Mouse (Mus musculus): ENCODE results near the gene Thap7. TPM values are rescaled to one million over a fixed set of nuclear protein-coding genes. Genes with fewer than 3 reads are reported as not detected.
"Not testable (repeated sequence)": the region's sequence is repeated elsewhere in the genome, so short reads cannot be mapped to it uniquely, and the experiment has no call there.

Gene Thap7
- total RNA-seq (2021) = 10 to 100 TPM; 31.4 to 39.4 TPM
- long read RNA-seq, experiment 1, transcript Thap7-203 (4 exons, 895 nt) = minor isoform, 9 of 57 reads
- long read RNA-seq, experiment 1, transcript Thap7-201 (5 exons, 1,248 nt) = major isoform, 17 of 57 reads
- long read RNA-seq, experiment 1, transcript Thap7-208 (2 exons, 454 nt) = minor isoform, 9 of 57 reads
- long read RNA-seq, experiment 1, partial matches to known transcripts = 8 of 57 reads
- long read RNA-seq, experiment 1, other reads (novel, unspliced or antisense) = 8 of 57 reads
- long read RNA-seq, experiment 2, transcript Thap7-201 (5 exons, 1,248 nt) = major isoform, 6 of 13 reads
- long read RNA-seq, experiment 2, partial matches to known transcripts = 1 of 13 reads
- long read RNA-seq, experiment 2, other reads (novel, unspliced or antisense) = 2 of 13 reads

- DNase-seq = peak; percentile 98 to 99
Observed at GRCm38 (mm10) chr16:17530640-17531288, at the start of gene Thap7. Thap7 (minus strand) TSS chr16:17531136.

DNA sequence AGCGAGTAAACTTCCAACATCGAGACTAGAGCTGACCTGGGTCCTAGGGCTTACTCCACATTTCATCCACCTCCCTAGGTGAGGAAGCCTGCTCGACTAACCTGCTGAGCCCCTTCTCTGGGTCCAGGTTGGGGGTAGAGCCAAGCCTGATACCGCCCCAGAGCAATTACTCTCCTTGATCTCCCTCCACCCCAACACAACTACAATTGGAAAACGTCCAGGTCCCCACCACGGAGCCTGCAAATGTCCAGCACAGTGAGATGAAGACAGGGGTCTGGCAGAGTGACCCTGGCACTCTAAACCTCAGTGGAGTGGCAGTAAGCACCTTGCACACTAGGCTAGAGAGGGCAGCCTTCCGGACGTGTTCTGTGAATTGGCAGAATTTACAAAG lies 45.9 kb upstream of the Thap7 start:
- no peak for DNase-seq

DNA sequence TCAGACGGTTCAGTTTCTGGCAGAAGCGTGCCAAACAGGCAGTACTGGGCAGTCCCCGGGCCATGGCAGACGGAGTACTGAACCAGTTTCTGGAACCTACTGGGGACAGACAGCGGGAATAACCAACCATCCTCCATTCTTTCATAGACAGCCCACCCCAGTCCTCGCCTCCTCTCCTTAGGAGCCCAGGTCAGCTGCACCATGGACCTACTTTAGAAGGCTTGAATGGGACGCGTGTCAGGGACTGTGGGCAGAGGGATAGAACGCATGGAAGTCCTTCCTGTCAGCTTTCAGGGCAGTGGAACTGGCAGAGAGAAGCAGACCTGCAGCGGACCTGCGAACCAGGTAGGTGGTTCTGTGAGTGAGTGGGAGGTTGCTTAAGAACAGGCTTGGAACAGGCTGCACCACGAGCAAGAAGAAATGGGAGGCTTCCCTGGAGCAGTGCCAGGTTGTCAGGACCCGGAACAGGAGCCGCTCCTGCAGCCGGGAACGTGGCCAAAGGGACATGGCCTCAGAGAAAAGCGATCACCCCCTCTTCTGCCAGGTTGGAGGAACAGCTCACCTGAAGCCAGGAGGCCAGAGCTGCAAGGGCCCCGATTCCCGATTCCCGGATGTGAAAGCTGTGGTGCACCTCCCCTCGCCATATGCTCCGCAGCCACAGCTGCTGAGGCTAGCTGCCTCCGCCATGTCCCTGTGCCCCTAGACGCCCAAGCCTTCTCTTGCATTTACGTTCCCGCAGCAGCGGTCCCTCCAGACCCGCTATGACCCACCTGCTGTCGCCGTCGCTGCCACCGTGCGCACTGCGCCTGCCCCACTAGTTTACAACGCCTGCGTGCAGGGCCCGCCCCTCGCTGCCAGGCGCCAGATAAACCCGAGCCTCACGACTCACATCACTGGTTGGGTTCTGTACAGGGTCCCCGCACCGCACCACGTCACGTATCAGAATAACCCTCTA lies 45.2 kb upstream of the Thap7 start:
- peak; percentile 73 to 83 for DNase-seq

DNA sequence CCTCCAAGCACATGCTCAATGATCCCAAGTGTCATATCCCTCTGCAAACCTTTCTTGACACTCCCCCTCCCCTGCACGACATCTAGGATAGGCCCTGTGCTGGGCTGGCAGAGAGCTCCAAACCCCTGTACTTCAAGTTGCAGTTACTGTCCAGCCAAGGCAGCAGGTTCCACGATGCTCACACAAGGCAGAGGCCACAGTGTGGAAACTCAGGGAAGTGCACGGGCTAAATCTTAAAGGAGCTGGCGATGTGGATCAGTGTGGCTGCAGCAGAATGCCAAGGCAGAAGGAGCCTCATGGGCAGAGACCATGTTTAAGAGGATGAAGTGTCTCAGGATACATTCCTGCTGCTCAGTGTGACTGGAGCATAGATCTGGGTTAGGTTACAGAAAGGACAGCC lies 35.2 kb upstream of the Thap7 start:
- no peak for DNase-seq

GRCm38 (mm10) chr16:17564771-17565170 lies 33.8 kb upstream of the Thap7 start:
- DNase-seq = no peak

DNA sequence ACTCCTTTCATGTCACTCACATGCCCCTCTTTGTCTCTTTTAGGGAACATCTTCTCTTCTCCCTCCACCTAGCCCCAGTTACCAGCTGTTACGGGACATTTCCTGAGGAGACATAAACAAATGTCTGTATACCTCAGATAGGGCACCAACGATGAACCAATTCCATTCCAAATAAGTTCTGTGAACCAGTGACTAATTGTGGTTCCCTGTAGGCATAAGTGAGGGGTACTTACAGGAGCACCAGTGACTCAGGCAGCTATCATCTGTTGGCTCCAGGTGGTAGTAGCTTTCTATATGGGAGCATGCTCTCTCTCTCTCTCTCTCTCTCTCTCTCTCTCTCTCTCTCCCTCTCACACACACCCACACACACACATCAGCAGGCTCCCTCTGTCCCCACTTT lies 33.3 kb upstream of the Thap7 start:
- DNase-seq = no peak

- no peak for DNase-seq
Observed at GRCm38 (mm10) chr16:17563580-17563979, 32.6 kb upstream of the Thap7 start.

- DNase-seq = peak; percentile 66 to 72
Observed at GRCm38 (mm10) chr16:17561751-17562208, 30.8 kb upstream of the Thap7 start, which contains the start of gene P2rx6. P2rx6 (plus strand) TSS chr16:17561885.

DNA sequence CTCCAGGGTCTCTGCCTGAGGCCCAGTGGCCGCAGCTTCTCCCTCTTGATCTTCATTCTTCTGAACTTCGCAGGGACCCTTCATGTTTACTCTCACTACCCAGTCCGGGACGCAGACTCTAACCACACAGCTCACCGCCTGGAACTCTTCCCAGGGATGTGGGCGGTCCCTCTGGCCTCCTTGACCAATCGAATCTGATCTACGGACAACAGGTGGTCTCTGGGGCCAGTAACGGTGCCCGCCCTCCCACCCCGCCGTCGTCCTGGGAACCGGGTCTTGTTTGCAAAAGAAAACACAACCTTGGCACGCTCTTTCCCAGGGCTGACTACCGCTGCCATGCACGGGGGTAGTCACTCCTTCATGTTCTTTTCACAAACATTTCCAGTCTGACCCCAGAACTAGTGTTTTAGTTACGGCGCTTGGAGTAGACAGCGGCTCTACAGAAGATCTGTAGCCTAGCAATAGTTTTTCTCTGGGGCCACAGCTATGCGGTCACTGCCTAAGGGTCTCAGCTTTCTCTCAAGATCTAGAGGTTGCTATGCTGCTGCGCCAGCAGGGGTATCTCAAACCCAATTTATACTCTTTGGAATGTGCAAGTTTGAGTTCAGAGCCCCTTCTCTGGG lies 30.3 kb upstream of the Thap7 start, which contains the start of gene Lrrc74b:
Gene Lrrc74b (minus strand): TSS at position 120 of the 623 bp plus-strand sequence.
- DNase-seq = peak; percentile 56 to 78

- DNase-seq = no peak
Observed at GRCm38 (mm10) chr16:17559396-17560027, 28.6 kb upstream of the Thap7 start.

DNA sequence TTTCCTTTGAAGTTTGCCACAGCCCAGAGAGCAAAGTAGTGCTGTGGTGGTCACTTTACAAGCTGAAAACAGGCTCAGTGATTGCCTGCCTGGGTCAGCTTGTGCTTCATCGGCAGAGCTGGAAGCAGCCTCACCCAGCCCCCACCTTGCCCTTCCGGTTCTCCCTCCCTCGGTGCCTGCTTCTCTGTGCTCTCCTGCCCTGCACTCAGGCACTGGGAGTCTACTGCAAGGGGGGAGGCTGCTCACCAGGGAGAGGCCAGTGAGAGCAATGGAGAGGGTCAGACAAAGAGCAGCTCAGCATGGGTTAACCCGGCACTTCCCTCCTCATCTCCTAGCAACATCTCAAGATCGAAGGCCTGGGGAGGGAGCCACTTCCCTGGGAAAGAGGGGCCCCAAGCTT lies 27.9 kb upstream of the Thap7 start:
- no peak for DNase-seq

DNA sequence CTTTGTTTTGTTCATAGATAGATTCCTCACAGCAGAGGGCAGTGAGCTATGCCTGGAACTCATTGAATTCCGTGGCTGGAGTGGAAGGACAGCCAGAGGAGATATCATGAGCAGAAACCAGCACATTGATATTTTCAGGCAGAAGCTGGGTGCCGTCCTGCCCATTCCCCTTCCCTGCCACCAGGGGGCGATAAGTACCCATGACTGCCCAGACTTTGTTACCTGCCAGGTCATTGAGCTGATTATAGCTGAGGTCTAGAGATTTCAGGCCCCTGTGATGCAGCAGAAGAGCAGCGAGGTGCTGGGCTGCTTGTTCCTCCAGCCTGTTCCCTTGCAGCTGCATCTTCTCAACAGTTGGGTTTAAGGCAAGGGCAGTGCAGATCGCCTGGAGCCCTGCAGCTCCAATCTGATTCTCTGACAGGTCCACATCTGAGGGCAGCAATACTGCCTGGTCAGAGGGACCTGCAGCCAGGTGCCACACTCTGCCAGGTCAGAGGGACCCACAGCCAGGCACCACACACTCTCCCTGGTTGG lies 27.1 kb upstream of the Thap7 start:
- peak; percentile 76 to 82 for DNase-seq

DNA sequence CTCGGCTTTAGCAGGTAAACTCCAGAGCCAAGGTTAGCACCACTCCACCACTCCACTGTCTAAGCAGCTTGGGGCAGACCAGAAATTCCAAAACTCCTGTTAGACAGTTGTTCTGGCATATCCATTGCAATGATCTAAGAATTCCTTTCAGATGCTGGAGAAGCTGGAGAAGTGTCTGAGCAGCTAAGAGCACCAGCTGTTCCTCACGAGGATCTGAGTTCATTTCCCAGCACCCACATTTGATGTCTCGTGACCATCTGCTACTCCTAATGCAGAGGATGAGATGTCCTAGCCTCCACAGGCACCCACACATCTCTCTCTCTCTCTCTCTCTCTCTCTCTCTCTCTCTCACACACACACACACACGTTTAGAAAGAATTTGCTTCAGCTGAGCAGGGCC lies 26.0 kb upstream of the Thap7 start:
- DNase-seq = no peak

- no peak for DNase-seq
Observed at GRCm38 (mm10) chr16:17556180-17556579, 25.2 kb upstream of the Thap7 start.

DNA sequence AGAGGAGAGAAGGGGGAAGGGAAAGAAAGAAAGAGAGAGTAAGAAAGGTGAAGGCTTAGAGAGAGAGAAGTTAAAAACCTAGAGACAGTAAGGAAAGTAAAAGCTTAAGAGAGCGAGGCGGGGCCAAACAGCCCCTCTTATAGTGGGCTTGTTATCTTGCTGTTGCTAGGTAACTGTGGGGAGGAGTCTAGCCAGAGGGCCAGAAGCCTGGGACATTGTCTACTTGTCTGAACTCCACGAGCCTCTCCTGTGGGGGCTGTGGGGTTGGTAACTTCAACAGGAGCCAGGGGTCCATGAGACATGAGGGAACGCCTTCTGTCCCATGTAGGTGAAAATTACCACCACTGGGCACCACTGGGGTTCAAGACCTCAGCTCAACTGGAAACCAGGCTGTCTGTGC lies 23.8 kb upstream of the Thap7 start:
- not testable (repeated sequence) for DNase-seq

- peak; percentile 21 to 49 for DNase-seq
Observed at GRCm38 (mm10) chr16:17553910-17554685, 23.2 kb upstream of the Thap7 start.

- no peak for DNase-seq
Observed at GRCm38 (mm10) chr16:17552837-17553236, 21.9 kb upstream of the Thap7 start.

DNA sequence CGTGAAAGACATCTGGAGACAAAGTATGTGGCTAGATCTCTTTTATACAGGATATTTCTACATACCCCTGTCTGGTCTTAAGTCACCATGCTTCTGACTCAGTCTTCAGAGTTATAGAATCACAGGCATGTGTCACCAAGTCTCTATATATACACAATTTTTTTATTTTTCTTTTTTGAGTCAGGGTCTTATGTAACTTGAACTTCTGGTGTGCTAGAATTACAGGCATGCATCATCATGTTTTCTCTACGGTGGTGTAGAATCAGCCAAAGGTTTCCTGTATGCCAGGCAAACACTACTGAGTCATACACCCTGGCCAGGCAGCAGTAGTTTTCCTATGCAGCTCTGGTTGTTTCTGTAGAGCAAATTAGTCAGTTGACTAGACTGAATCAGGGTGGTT lies 11.7 kb upstream of the Thap7 start:
- DNase-seq = no peak

- DNase-seq = no peak
Observed at GRCm38 (mm10) chr16:17536584-17536983, 5.6 kb upstream of the Thap7 start.

GRCm38 (mm10) chr16:17532676-17533329 lies 1.9 kb upstream of the Thap7 start:
- DNase-seq = no peak

Measured in adrenal gland, postnatal 36 days (tissue).